Mouse (Mus musculus): Measurements from ENCODE around the gene Rnf141. TPM values are rescaled to one million over a fixed set of nuclear protein-coding genes. Genes with fewer than 3 reads are reported as not detected.

Rnf141 gene
- polyA plus RNA-seq, 1 experiment, result 29.9 TPM

- H3K27ac ChIP-seq (ENCODE audit: control insufficient read depth, insufficient read depth, low read depth, low read length, poor library complexity), result peak overlapping the region; percentile 76; the same call in 1 of the 2 replicates
- 12% methylated on average over 4 of the region's 4 CpGs for WGBS
- H3K4me1 ChIP-seq (ENCODE audit: control insufficient read depth, insufficient read depth, low read length), result peaks cover 7% of the 10 kb centered on the region
- H3K4me3 ChIP-seq (replicated peaks; ENCODE audit: control insufficient read depth, low read depth, low read length), result no peak overlapping the region
- no peak for TF ChIP-seq CTCF (IDR thresholded peaks at IDR 0.05; ENCODE audit: control insufficient read depth, insufficient read depth, low read length)
- no peak for TF ChIP-seq POLR2A (IDR thresholded peaks at IDR 0.05; ENCODE audit: borderline replicate concordance, control insufficient read depth, low read depth, low read length)
These were observed 20.7 kb downstream of the Rnf141 start for GRCm38 (mm10) chr7:110823593-110823992.

DNA sequence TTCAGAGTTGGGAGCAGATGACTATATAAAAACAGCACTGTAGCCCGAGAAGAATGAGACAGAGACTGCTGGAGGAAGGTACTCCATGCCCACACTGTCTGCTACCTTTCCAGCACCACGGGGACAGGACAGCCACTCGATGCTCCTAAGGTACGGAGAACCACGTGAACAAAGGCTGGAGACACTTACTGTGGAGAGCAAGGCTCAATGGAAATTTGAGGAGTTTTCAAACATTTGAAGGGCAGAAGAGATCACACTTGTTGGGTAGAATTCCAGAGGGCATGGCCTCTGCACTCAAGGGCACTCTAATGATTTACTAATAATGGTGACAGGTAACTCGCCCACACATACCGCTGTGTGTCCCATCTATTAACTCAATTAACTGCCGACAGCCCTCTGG, 21.2 kb downstream of the Rnf141 start:
- no peak for TF ChIP-seq POLR2A (IDR thresholded peaks at IDR 0.05; ENCODE audit: borderline replicate concordance, control insufficient read depth, low read depth, low read length)
- H3K4me1 ChIP-seq (ENCODE audit: control insufficient read depth, insufficient read depth, low read length), result peaks cover 7% of the 10 kb centered on the region
- 75% methylated on average over 8 of the region's 8 CpGs for WGBS
- no peak overlapping the region for H3K4me3 ChIP-seq (replicated peaks; ENCODE audit: control insufficient read depth, low read depth, low read length)
- peak overlapping the region; percentile 76; the same call in 1 of the 2 replicates for H3K27ac ChIP-seq (ENCODE audit: control insufficient read depth, insufficient read depth, low read depth, low read length, poor library complexity)

GRCm38 (mm10) chr7:110822055-110822454, 22.2 kb downstream of the Rnf141 start:
- Histone ChIP-seq H3K27ac (ENCODE audit: control insufficient read depth, insufficient read depth, low read depth, low read length, poor library complexity) (no peak overlapping the region), H3K4me1 (ENCODE audit: control insufficient read depth, insufficient read depth, low read length) (peaks cover 7% of the 10 kb centered on the region), H3K4me3 (replicated peaks; ENCODE audit: control insufficient read depth, low read depth, low read length) (no peak overlapping the region)
- TF ChIP-seq CTCF (IDR thresholded peaks at IDR 0.05; ENCODE audit: control insufficient read depth, insufficient read depth, low read length), result no peak
- no peak for TF ChIP-seq POLR2A (IDR thresholded peaks at IDR 0.05; ENCODE audit: borderline replicate concordance, control insufficient read depth, low read depth, low read length)
- 85% methylated on average over 4 of the region's 4 CpGs for WGBS

- no peak overlapping the region for H3K27ac ChIP-seq (ENCODE audit: control insufficient read depth, insufficient read depth, low read depth, low read length, poor library complexity)
- no peak for TF ChIP-seq CTCF (IDR thresholded peaks at IDR 0.05; ENCODE audit: control insufficient read depth, insufficient read depth, low read length)
- no peak for TF ChIP-seq POLR2A (IDR thresholded peaks at IDR 0.05; ENCODE audit: borderline replicate concordance, control insufficient read depth, low read depth, low read length)
- peaks cover 7% of the 10 kb centered on the region for H3K4me1 ChIP-seq (ENCODE audit: control insufficient read depth, insufficient read depth, low read length)
- 75% methylated on average over 3 of the region's 3 CpGs for WGBS
- no peak overlapping the region for H3K4me3 ChIP-seq (replicated peaks; ENCODE audit: control insufficient read depth, low read depth, low read length)
These were observed 22.6 kb downstream of the Rnf141 start for GRCm38 (mm10) chr7:110821653-110822052.

DNA sequence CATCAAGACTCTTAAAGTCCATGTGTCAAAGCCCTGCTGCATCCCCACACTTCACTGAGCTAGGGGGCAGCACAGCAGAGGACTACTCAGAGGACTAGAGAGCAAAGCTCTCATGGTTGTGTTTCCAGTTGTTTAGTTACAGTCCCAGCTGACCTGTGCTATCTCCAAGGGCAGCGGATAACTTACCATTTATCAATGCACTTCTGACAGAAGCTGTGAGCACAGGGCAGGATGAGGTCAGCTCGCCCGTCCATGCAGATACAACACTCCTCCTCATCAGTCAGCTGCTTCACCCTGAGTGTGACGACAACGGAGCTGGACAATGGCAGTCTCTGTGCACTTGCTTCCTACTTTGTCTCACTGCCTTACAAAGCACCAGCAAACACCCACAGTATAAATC, 23.2 kb downstream of the Rnf141 start:
- H3K4me3 ChIP-seq (replicated peaks; ENCODE audit: control insufficient read depth, low read depth, low read length), result no peak overlapping the region
- no peak for TF ChIP-seq CTCF (IDR thresholded peaks at IDR 0.05; ENCODE audit: control insufficient read depth, insufficient read depth, low read length)
- no peak for TF ChIP-seq POLR2A (IDR thresholded peaks at IDR 0.05; ENCODE audit: borderline replicate concordance, control insufficient read depth, low read depth, low read length)
- H3K4me1 ChIP-seq (ENCODE audit: control insufficient read depth, insufficient read depth, low read length), result peaks cover 7% of the 10 kb centered on the region
- H3K27ac ChIP-seq (ENCODE audit: control insufficient read depth, insufficient read depth, low read depth, low read length, poor library complexity), result no peak overlapping the region
- 68% methylated on average over 5 of the region's 5 CpGs for WGBS

GRCm38 (mm10) chr7:110818787-110819350, 25.4 kb downstream of the Rnf141 start:
- TF ChIP-seq CTCF (IDR thresholded peaks at IDR 0.05; ENCODE audit: control insufficient read depth, insufficient read depth, low read length), result no peak
- no peak for TF ChIP-seq POLR2A (IDR thresholded peaks at IDR 0.05; ENCODE audit: borderline replicate concordance, control insufficient read depth, low read depth, low read length)
- H3K4me3 ChIP-seq (replicated peaks; ENCODE audit: control insufficient read depth, low read depth, low read length), result no peak overlapping the region
- no peak overlapping the region for H3K27ac ChIP-seq (ENCODE audit: control insufficient read depth, insufficient read depth, low read depth, low read length, poor library complexity)
- 64% methylated on average over 11 of the region's 11 CpGs for WGBS
- H3K4me1 ChIP-seq (ENCODE audit: control insufficient read depth, insufficient read depth, low read length), result peaks cover 1% of the 10 kb centered on the region; the same call in 1 of the 2 replicates

GRCm38 (mm10) chr7:110818206-110818605, 26.1 kb downstream of the Rnf141 start:
- TF ChIP-seq CTCF (IDR thresholded peaks at IDR 0.05; ENCODE audit: control insufficient read depth, insufficient read depth, low read length), result no peak
- TF ChIP-seq POLR2A (IDR thresholded peaks at IDR 0.05; ENCODE audit: borderline replicate concordance, control insufficient read depth, low read depth, low read length), result no peak
- Histone ChIP-seq H3K27ac (ENCODE audit: control insufficient read depth, insufficient read depth, low read depth, low read length, poor library complexity) (no peak overlapping the region), H3K4me1 (ENCODE audit: control insufficient read depth, insufficient read depth, low read length) (peaks cover 1% of the 10 kb centered on the region; the same call in 1 of the 2 replicates), H3K4me3 (replicated peaks; ENCODE audit: control insufficient read depth, low read depth, low read length) (no peak overlapping the region)
- WGBS, result 79% methylated on average over 6 of the region's 6 CpGs

DNA sequence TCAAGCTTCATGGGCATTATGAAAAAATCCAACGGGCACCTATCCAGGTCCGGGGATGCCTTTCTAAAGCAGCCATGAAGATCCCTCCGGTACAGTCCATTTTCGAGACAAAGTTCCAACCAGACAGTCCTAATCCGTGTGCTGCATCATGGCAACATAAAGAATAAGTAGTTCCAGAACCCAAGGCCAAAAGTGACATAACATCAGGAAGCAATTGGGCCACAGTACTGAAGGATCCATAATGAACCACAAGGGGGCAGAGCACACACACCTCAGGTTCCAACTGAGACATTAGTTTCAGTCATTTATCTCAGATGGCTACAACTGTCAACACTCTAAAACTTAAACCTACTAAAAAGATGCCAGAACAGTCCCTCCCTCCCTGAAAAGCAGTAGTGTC, 28.2 kb downstream of the Rnf141 start:
- TF ChIP-seq POLR2A (IDR thresholded peaks at IDR 0.05; ENCODE audit: borderline replicate concordance, control insufficient read depth, low read depth, low read length) (no peak), CTCF (IDR thresholded peaks at IDR 0.05; ENCODE audit: control insufficient read depth, insufficient read depth, low read length) (peak; percentile 35; the same call in 1 of the 2 replicates)
- Histone ChIP-seq H3K4me1 (ENCODE audit: control insufficient read depth, insufficient read depth, low read length) (no peaks in the 10 kb centered on the region; the same call in 1 of the 2 replicates), H3K4me3 (replicated peaks; ENCODE audit: control insufficient read depth, low read depth, low read length) (no peak overlapping the region), H3K27ac (ENCODE audit: control insufficient read depth, insufficient read depth, low read depth, low read length, poor library complexity) (no peak overlapping the region)
- 62% methylated on average over 5 of the region's 5 CpGs for WGBS

DNA sequence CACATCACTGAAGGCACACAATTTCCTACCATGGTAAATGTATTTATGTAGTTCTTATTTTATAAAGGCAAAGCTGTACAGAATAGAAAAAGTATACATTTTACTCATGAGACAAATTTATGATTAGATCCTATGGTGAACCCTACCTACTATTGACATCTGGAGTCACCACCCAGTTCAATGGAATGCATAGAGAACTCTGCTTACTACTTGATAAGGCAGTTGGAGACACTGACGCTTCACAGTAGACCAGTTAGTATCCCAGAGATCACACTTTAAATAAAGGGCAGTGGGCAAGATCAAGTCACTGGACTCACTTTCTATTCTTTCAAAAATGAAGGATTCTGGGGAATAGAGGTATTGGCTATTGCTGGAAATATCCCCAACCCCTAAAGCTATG, 30.3 kb downstream of the Rnf141 start:
- Histone ChIP-seq H3K4me1 (ENCODE audit: control insufficient read depth, insufficient read depth, low read length) (no peaks in the 10 kb centered on the region; the same call in 1 of the 2 replicates), H3K4me3 (replicated peaks; ENCODE audit: control insufficient read depth, low read depth, low read length) (no peak overlapping the region), H3K27ac (ENCODE audit: control insufficient read depth, insufficient read depth, low read depth, low read length, poor library complexity) (no peak overlapping the region)
- 63% methylated on average over 1 of the region's 1 CpGs for WGBS
- TF ChIP-seq CTCF (IDR thresholded peaks at IDR 0.05; ENCODE audit: control insufficient read depth, insufficient read depth, low read length) (no peak), POLR2A (IDR thresholded peaks at IDR 0.05; ENCODE audit: borderline replicate concordance, control insufficient read depth, low read depth, low read length) (no peak)
